In the genomic region with DNA sequence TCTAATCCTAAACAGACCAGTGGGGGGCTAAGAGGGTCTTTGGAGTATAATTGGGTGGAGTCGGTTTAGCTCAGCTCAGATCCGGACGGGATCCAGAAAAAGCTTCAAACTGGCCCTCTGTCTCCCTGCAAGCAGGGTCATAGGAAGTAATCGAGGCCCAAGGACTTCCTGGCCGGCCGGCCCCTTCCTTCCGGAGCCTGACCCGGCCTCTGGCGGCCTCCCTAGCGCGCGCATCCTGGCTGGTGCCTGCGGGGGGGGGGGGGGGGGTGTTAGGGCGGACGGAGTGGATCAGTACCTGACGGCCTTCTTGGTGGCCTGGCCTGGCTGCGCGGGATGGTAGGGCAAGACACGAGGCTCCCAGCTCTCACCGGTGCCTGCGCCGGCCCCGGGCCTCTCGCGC, we compare ENCODE assay signal across 8 mouse cellular contexts. TPM values are rescaled to one million over a fixed set of nuclear protein-coding genes. Genes with fewer than 3 reads are reported as not detected.
DNase-seq lines count a peak whose midpoint lies in the region; ATAC-seq lines count a peak whose summit lies in the region.

No protein-coding gene starts in this region.

- H3K4me3 ChIP-seq in heart, embryonic 12.5 days = peak overlapping the region; percentile 72

- H3K36me3 ChIP-seq in heart, embryonic 12.5 days = peaks cover 32% of the 10 kb centered on the region

- WGBS in heart, embryonic 12.5 days = under 1% methylated on average over 23 of the region's 25 CpGs

- H3K4me1 ChIP-seq in heart, embryonic 12.5 days (replicated peaks) = peaks cover 23% of the 10 kb centered on the region

- ATAC-seq in heart, embryonic 12.5 days (ENCODE audit: insufficient number of reproducible peaks, low FRiP score) = peak; percentile 0; the same call in 1 of the 2 replicates
- ATAC-seq in megakaryocyte, adult 5-6 weeks (ENCODE audit: poor library complexity, severe bottlenecking) = peak; percentile 37; the same call in 1 of the 2 replicates

- H3K27me3 ChIP-seq in heart, embryonic 12.5 days (replicated peaks) = peaks cover 67% of the 10 kb centered on the region

- H3K4me2 ChIP-seq in heart, embryonic 12.5 days = peak overlapping the region; percentile 75

- H3K9ac ChIP-seq in heart, embryonic 12.5 days = peak overlapping the region; percentile 79

- H3K9me3 ChIP-seq in heart, embryonic 12.5 days (replicated peaks) = no peaks in the 10 kb centered on the region

- peak overlapping the region; percentile 77 for H3K27ac ChIP-seq in heart, embryonic 12.5 days (ENCODE audit: poor library complexity, severe bottlenecking)

- DNase-seq in cerebellum, postnatal 36 days = peak; percentile 27 to 35
- DNase-seq in cerebellum, adult 18-20 months = no peak
- DNase-seq in adrenal gland, postnatal 14 days = peak; percentile 73
- DNase-seq in kidney, postnatal 14 days = peak; percentile 77
- DNase-seq in T-cell, adult 2 months (ENCODE audit: low spot score) = no peak
- no peak for DNase-seq in cerebellum, postnatal 25 days

RNA-seq across cellular contexts. Expression of gene Chpf, which starts 0.6 kb away (rescaled TPM):
- 40.7 and 47.0 TPM in 2 replicates for total RNA-seq in adrenal gland, postnatal 14 days (2021)
- 35.2 and 37.8 TPM in 2 replicates for polyA plus RNA-seq in heart, embryonic 12.5 days (2016; fragmentation: Nextera tagmentation; extraction: Ambion mirVana)
- 0.50 and 0.69 TPM in 2 replicates for total RNA-seq in megakaryocyte, adult 5-6 weeks (2015)
- total RNA-seq in megakaryocyte, adult 5-6 weeks (2017) = 0.37 and 0.41 TPM in 2 replicates

RNA-seq across cellular contexts. Expression of gene Tmem198, which starts 0.8 kb away (rescaled TPM):
- total RNA-seq in adrenal gland, postnatal 14 days (2021) = 2.9 and 3.3 TPM in 2 replicates
- polyA plus RNA-seq in heart, embryonic 12.5 days (2016; fragmentation: Nextera tagmentation; extraction: Ambion mirVana) = 0.41 and 0.49 TPM in 2 replicates
- total RNA-seq in megakaryocyte, adult 5-6 weeks (2015) = 0.11 TPM in 1 of 2 replicates, not detected in the other
- total RNA-seq in megakaryocyte, adult 5-6 weeks (2017) = 0.15 TPM in 1 of 2 replicates, not detected in the other

RNA-seq across cellular contexts. Expression of gene Obsl1, which starts 27.8 kb away (rescaled TPM):
- total RNA-seq in adrenal gland, postnatal 14 days (2021) = 98.3 and 99.4 TPM in 2 replicates
- polyA plus RNA-seq in heart, embryonic 12.5 days (2016; fragmentation: Nextera tagmentation; extraction: Ambion mirVana) = 137 and 147 TPM in 2 replicates
- not detected in 2 replicates for total RNA-seq in megakaryocyte, adult 5-6 weeks (2015)
- total RNA-seq in megakaryocyte, adult 5-6 weeks (2017) = not detected in 2 replicates

RNA-seq across cellular contexts. Expression of gene Asic4, which starts 28.3 kb away (rescaled TPM):
- 3.8 and 4.2 TPM in 2 replicates for total RNA-seq in adrenal gland, postnatal 14 days (2021)
- polyA plus RNA-seq in heart, embryonic 12.5 days (2016; fragmentation: Nextera tagmentation; extraction: Ambion mirVana) = 0.24 and 0.33 TPM in 2 replicates
- total RNA-seq in megakaryocyte, adult 5-6 weeks (2015) = not detected in 2 replicates
- not detected in 2 replicates for total RNA-seq in megakaryocyte, adult 5-6 weeks (2017)

RNA-seq across cellular contexts. Expression of gene Inha, which starts 28.4 kb away (rescaled TPM):
- total RNA-seq in adrenal gland, postnatal 14 days (2021) = 85.9 and 116 TPM in 2 replicates
- 7.5 and 9.2 TPM in 2 replicates for polyA plus RNA-seq in heart, embryonic 12.5 days (2016; fragmentation: Nextera tagmentation; extraction: Ambion mirVana)
- total RNA-seq in megakaryocyte, adult 5-6 weeks (2015) = not detected in 2 replicates
- total RNA-seq in megakaryocyte, adult 5-6 weeks (2017) = not detected in 2 replicates

Comparison
In these comparisons a context has a peak if more than half of its experiments do, and no peak if none do; other contexts are left out.
1. DNase-seq: peak in cerebellum, postnatal 36 days (2 of 2), adrenal gland, postnatal 14 days (single experiment) and kidney, postnatal 14 days (single experiment); none in cerebellum, adult 18-20 months (0 of 2), T-cell, adult 2 months (single experiment) and cerebellum, postnatal 25 days (0 of 2).
2. RNA of gene Chpf, which starts 0.6 kb away (total RNA-seq): 40.7 to 47.0 TPM in adrenal gland, postnatal 14 days; 0.37 to 0.69 TPM in megakaryocyte, adult 5-6 weeks; every median in the first group is over 10 times any median in the second.
3. RNA of gene Obsl1, which starts 27.8 kb away (total RNA-seq): 98.3 to 99.4 TPM in adrenal gland, postnatal 14 days; not detected in megakaryocyte, adult 5-6 weeks; every median in the first group is over 10 times any median in the second.